Mouse (Mus musculus): Measurements from ENCODE around the gene Acsm4.

DNA sequence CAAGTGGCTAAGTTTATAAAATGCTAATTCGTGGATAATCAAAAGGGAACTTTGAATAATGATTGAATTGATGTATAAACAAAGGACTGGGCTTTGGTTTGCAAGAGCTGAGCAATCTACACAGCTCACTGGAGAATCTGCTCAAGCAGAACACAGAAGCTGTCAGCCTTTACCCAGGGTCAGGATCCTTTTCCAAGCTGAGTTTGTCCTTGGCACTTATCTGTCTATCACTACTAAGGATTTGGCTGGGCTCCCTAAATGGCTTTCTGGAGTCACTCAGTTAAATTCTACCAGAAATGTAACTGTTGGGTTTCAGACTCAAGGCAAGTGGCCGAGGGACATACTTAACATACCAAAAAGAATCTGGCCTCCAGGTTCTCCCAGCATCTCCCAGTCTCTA, 60.1 kb downstream of the Acsm4 start:
- TF ChIP-seq CTCF (IDR thresholded peaks at IDR 0.05; ENCODE audit: control insufficient read depth, insufficient read depth, low read length) (no peak), POLR2A (IDR thresholded peaks at IDR 0.05; ENCODE audit: borderline replicate concordance, control insufficient read depth, low read depth, low read length) (no peak)
